Mouse (Mus musculus): ENCODE measurements around the gene Nxpe5.

Nxpe5 gene

GRCm38 (mm10) chr5:138253061-138253460 is 27.4 kb downstream of the Nxpe5 start:
- DNase-seq (ENCODE audit: low spot score), result no peak

GRCm38 (mm10) chr5:138255353-138256093 is 29.8 kb downstream of the Nxpe5 start, which contains the start of gene Lamtor4:
TSS of gene Lamtor4 (plus strand) at chr5:138255482.
- peak; percentile 98 for DNase-seq (ENCODE audit: low spot score)

- no peak for DNase-seq (ENCODE audit: low spot score)
These were observed 30.4 kb downstream of the Nxpe5 start for GRCm38 (mm10) chr5:138256094-138256467.

GRCm38 (mm10) chr5:138256966-138257584 is 31.4 kb downstream of the Nxpe5 start:
- no peak for DNase-seq (ENCODE audit: low spot score)

- DNase-seq (ENCODE audit: low spot score), result no peak
These were observed 31.9 kb downstream of the Nxpe5 start for GRCm38 (mm10) chr5:138257585-138257978.

- DNase-seq (ENCODE audit: low spot score), result no peak
These were observed 32.4 kb downstream of the Nxpe5 start for GRCm38 (mm10) chr5:138258078-138258477.

- DNase-seq (ENCODE audit: low spot score), result no peak
These were observed 32.8 kb downstream of the Nxpe5 start for GRCm38 (mm10) chr5:138258542-138258941.

- no peak for DNase-seq (ENCODE audit: low spot score)
These were observed 33.3 kb downstream of the Nxpe5 start for GRCm38 (mm10) chr5:138258993-138259392.

- DNase-seq (ENCODE audit: low spot score), result no peak
These were observed 34.4 kb downstream of the Nxpe5 start for GRCm38 (mm10) chr5:138260051-138260450.

GRCm38 (mm10) chr5:138260834-138261233 is 35.1 kb downstream of the Nxpe5 start:
- DNase-seq (ENCODE audit: low spot score), result no peak

- no peak for DNase-seq (ENCODE audit: low spot score)
These were observed 36.3 kb downstream of the Nxpe5 start for GRCm38 (mm10) chr5:138262001-138262400.

- no peak for DNase-seq (ENCODE audit: low spot score)
These were observed 37.0 kb downstream of the Nxpe5 start for GRCm38 (mm10) chr5:138262582-138263240.

GRCm38 (mm10) chr5:138263260-138264206 is 37.8 kb downstream of the Nxpe5 start, which contains the start of gene BC037034:
TSS of gene BC037034 (minus strand) at chr5:138264033.
- DNase-seq (ENCODE audit: low spot score), result peak; percentile 97

- DNase-seq (ENCODE audit: low spot score), result no peak
These were observed 38.5 kb downstream of the Nxpe5 start for GRCm38 (mm10) chr5:138264207-138264578.

- no peak for DNase-seq (ENCODE audit: low spot score)
These were observed 40.0 kb downstream of the Nxpe5 start for GRCm38 (mm10) chr5:138265712-138266111.

GRCm38 (mm10) chr5:138267114-138267513 is 41.4 kb downstream of the Nxpe5 start:
- no peak for DNase-seq (ENCODE audit: low spot score)

GRCm38 (mm10) chr5:138268980-138269379 is 43.3 kb downstream of the Nxpe5 start:
- DNase-seq (ENCODE audit: low spot score), result no peak

GRCm38 (mm10) chr5:138271232-138271631 is 45.5 kb downstream of the Nxpe5 start:
- DNase-seq (ENCODE audit: low spot score), result no peak

GRCm38 (mm10) chr5:138272409-138272923 is 46.8 kb downstream of the Nxpe5 start, which contains the start of gene Gal3st4:
TSS of gene Gal3st4 (minus strand) at chr5:138272840.
- DNase-seq (ENCODE audit: low spot score), result peak; percentile 77

GRCm38 (mm10) chr5:138274186-138274585 is 48.5 kb downstream of the Nxpe5 start:
- no peak for DNase-seq (ENCODE audit: low spot score)

- DNase-seq (ENCODE audit: low spot score), result peak; percentile 80
These were observed 49.7 kb downstream of the Nxpe5 start for GRCm38 (mm10) chr5:138275216-138276050.

All from embryo, embryonic 10.5 days (tissue).